Mouse (Mus musculus) intestine, embryonic 14.5 days (tissue): ENCODE measurements around the gene Mamstr. TPM values are rescaled to one million over a fixed set of nuclear protein-coding genes. Genes with fewer than 3 reads are reported as not detected.
"Not testable (repeated sequence)": the region's sequence is repeated elsewhere in the genome, so short reads cannot be mapped to it uniquely, and the experiment has no call there.

ENCODE experiments used
- ATAC-seq: fragments of 200-750 bp; cut with Nextera tagmentation; replicated peaks from 2 replicates; pipeline ENCODE4 v1.8.0; 2017; ENCODE audit warnings: low read depth, moderate number of reproducible peaks, moderate TSS enrichment, moderate library complexity; ENCODE audit not compliant: low FRiP score, low TSS enrichment
- DNase-seq: peaks from one replicate; pipeline ENCODE4 v3.0.0-alpha.2; 2018; ENCODE audit warnings: low spot score
- H3K27ac ChIP-seq: fragments of 300-500 bp; sonication (generic); 2 replicates; pipeline ENCODE4 v1.5.1; 2014; ENCODE audit warnings: low read depth, mild to moderate bottlenecking, control low read depth
- H3K27me3 ChIP-seq: fragments of 300-500 bp; sonication (generic); replicated peaks from 2 replicates; pipeline ENCODE4 v1.6.1; 2014; ENCODE audit warnings: low read length, control low read depth; ENCODE audit not compliant: control insufficient read depth, insufficient read depth
- H3K36me3 ChIP-seq: fragments of 300-500 bp; sonication (generic); 2 replicates; pipeline ENCODE4 v1.6.1; 2014; ENCODE audit warnings: low read length, control low read depth; ENCODE audit not compliant: control insufficient read depth, insufficient read depth
- H3K4me1 ChIP-seq: fragments of 300-500 bp; sonication (generic); replicated peaks from 2 replicates; pipeline ENCODE4 v1.6.1; 2014; ENCODE audit warnings: low read length, control low read depth, mixed read lengths; ENCODE audit not compliant: control insufficient read depth, insufficient read depth
- H3K4me2 ChIP-seq: fragments of 300-500 bp; sonication (generic); 2 replicates; pipeline ENCODE4 v1.6.1; 2014; ENCODE audit warnings: low read length
- H3K4me3 ChIP-seq: fragments of 300-500 bp; sonication (generic); 2 replicates; pipeline ENCODE4 v1.5.1; 2014; ENCODE audit warnings: low read depth, low read length, control low read depth, mixed read lengths
- H3K9ac ChIP-seq: fragments of 300-500 bp; sonication (generic); 2 replicates; pipeline ENCODE4 v1.6.1; 2014; ENCODE audit warnings: mild to moderate bottlenecking, low read length
- H3K9me3 ChIP-seq: fragments of 300-500 bp; sonication (generic); 2 replicates; pipeline ENCODE4 v1.6.1; 2016; ENCODE audit warnings: low read length, control low read depth; ENCODE audit not compliant: control insufficient read depth
- WGBS: fragments of 180-500 bp; shearing (Covaris S2); extraction: QIAGEN DNeasy Blood & Tissue Kit; methylation state at CpG from one replicate; pipeline ENCODE4 v1.1.7; 2014; 5-methylcytosine and 5-hydroxymethylcytosine counted together
- polyA plus RNA-seq: library from polyadenylated mRNA; unstranded; fragments of >200 nt; fragmentation: Nextera tagmentation; extraction: Ambion mirVana; gene quantifications from 2 replicates; pipeline ENCODE4 v1.2.1, GENCODE M21; 2014

Mamstr gene
- polyA plus RNA-seq, 1 experiment from 2014 or later: 6.8 TPM

GRCm38 (mm10) chr7:45642503-45643255 is 2.9 kb downstream of the Mamstr start:
- ATAC-seq: no peak
- no peak for DNase-seq
- Histone ChIP-seq H3K9me3 (no peaks in the 10 kb centered on the region), H3K4me1 (peaks cover 37% of the 10 kb centered on the region), H3K9ac (peak overlapping the region; percentile 62), H3K27me3 (no peaks in the 10 kb centered on the region), H3K27ac (peak overlapping the region; percentile 85), H3K4me2 (peak overlapping the region; percentile 79), H3K36me3 (no peaks in the 10 kb centered on the region), H3K4me3 (peak overlapping the region; percentile 31)
- 37% methylated on average over 16 of the region's 16 CpGs for WGBS

- no peaks in the 10 kb centered on the region for H3K9me3 ChIP-seq
- DNase-seq (peak; percentile 92), ATAC-seq (peak; percentile 93)
- WGBS: 2% methylated on average over 28 of the region's 28 CpGs
- H3K4me1 ChIP-seq: peaks cover 37% of the 10 kb centered on the region
- no peaks in the 10 kb centered on the region for H3K27me3 ChIP-seq
- H3K4me2 ChIP-seq: peak overlapping the region; percentile 79
- H3K9ac ChIP-seq: peak overlapping the region; percentile 62
- H3K4me3 ChIP-seq: peak overlapping the region; percentile 31
- H3K36me3 ChIP-seq: no peaks in the 10 kb centered on the region
- H3K27ac ChIP-seq: peak overlapping the region; percentile 85
Measured at GRCm38 (mm10) chr7:45643441-45644178, 3.8 kb downstream of the Mamstr start.

- WGBS: 10% methylated on average over 18 of the region's 18 CpGs
- ATAC-seq: peak; percentile 45
- H3K9me3 ChIP-seq: no peaks in the 10 kb centered on the region
- peak overlapping the region; percentile 79 for H3K4me2 ChIP-seq
- H3K4me1 ChIP-seq: peaks cover 37% of the 10 kb centered on the region
- peak overlapping the region; percentile 31 for H3K4me3 ChIP-seq
- DNase-seq: peak; percentile 78
- H3K27ac ChIP-seq: peak overlapping the region; percentile 85
- H3K9ac ChIP-seq: peak overlapping the region; percentile 27
- no peaks in the 10 kb centered on the region for H3K36me3 ChIP-seq
- no peaks in the 10 kb centered on the region for H3K27me3 ChIP-seq
Measured at GRCm38 (mm10) chr7:45644183-45644582, 4.4 kb downstream of the Mamstr start.

GRCm38 (mm10) chr7:45644872-45645590 is 5.3 kb downstream of the Mamstr start:
- WGBS: 67% methylated on average over 6 of the region's 6 CpGs
- no peaks in the 10 kb centered on the region for H3K36me3 ChIP-seq
- peak overlapping the region; percentile 79 for H3K4me2 ChIP-seq
- no peak for DNase-seq
- H3K4me3 ChIP-seq: no peak overlapping the region
- H3K27me3 ChIP-seq: no peaks in the 10 kb centered on the region
- H3K27ac ChIP-seq: no peak overlapping the region; the same call in 1 of the 2 replicates
- ATAC-seq: no peak
- no peaks in the 10 kb centered on the region for H3K9me3 ChIP-seq
- no peak overlapping the region for H3K9ac ChIP-seq
- H3K4me1 ChIP-seq: peaks cover 30% of the 10 kb centered on the region

- no peak for DNase-seq
- 85% methylated on average over 7 of the region's 7 CpGs for WGBS
- H3K9me3 ChIP-seq: no peaks in the 10 kb centered on the region
- no peak for ATAC-seq
- no peak overlapping the region for H3K27ac ChIP-seq
- H3K4me1 ChIP-seq: peaks cover 29% of the 10 kb centered on the region
- no peak overlapping the region for H3K9ac ChIP-seq
- H3K36me3 ChIP-seq: no peaks in the 10 kb centered on the region
- H3K27me3 ChIP-seq: no peaks in the 10 kb centered on the region
- H3K4me3 ChIP-seq: no peak overlapping the region
- H3K4me2 ChIP-seq: no peak overlapping the region
Measured at GRCm38 (mm10) chr7:45645591-45645971, 5.8 kb downstream of the Mamstr start.

- H3K4me3 ChIP-seq: no peak overlapping the region
- DNase-seq (no peak), ATAC-seq (no peak)
- H3K27ac ChIP-seq: no peak overlapping the region
- H3K4me1 ChIP-seq: peaks cover 19% of the 10 kb centered on the region
- H3K9ac ChIP-seq: no peak overlapping the region; the same call in 1 of the 2 replicates
- no peaks in the 10 kb centered on the region for H3K27me3 ChIP-seq
- no peaks in the 10 kb centered on the region for H3K9me3 ChIP-seq
- 77% methylated on average over 4 of the region's 4 CpGs for WGBS
- no peaks in the 10 kb centered on the region for H3K36me3 ChIP-seq
- H3K4me2 ChIP-seq: no peak overlapping the region
Measured at GRCm38 (mm10) chr7:45646671-45647070, 6.9 kb downstream of the Mamstr start.

- Histone ChIP-seq H3K36me3 (no peaks in the 10 kb centered on the region), H3K27ac (no peak overlapping the region), H3K9me3 (no peaks in the 10 kb centered on the region), H3K4me2 (no peak overlapping the region), H3K27me3 (no peaks in the 10 kb centered on the region), H3K9ac (no peak overlapping the region), H3K4me1 (peaks cover 4% of the 10 kb centered on the region), H3K4me3 (no peak overlapping the region)
- ATAC-seq (no peak), DNase-seq (no peak)
- 80% methylated on average over 8 of the region's 8 CpGs for WGBS
Measured at GRCm38 (mm10) chr7:45649351-45649750, 9.6 kb downstream of the Mamstr start.

- H3K9me3 ChIP-seq, H3K4me2 ChIP-seq, H3K27me3 ChIP-seq, DNase-seq, H3K4me3 ChIP-seq, H3K4me1 ChIP-seq, H3K27ac ChIP-seq, H3K36me3 ChIP-seq, ATAC-seq, H3K9ac ChIP-seq: not testable (repeated sequence)
- WGBS: 95% methylated on average over 19 of the region's 20 CpGs
Measured at GRCm38 (mm10) chr7:45650484-45650883, 10.7 kb downstream of the Mamstr start.
